Mouse (Mus musculus): ENCODE results near the gene Elf2.

GRCm38 (mm10) chr3:51378665-51378946 lies 38.1 kb upstream of the Elf2 start:
- TF ChIP-seq GATA1 (IDR thresholded peaks at IDR 0.05; ENCODE audit: low read depth, low read length): no peak
- no peak for TF ChIP-seq USF1 (IDR thresholded peaks at IDR 0.05; ENCODE audit: low read depth, low read length)
- no peak for TF ChIP-seq POLR2A (IDR thresholded peaks at IDR 0.05; ENCODE audit: control insufficient read depth in 1 of 2, insufficient read depth in 1 of 2, low read depth in 1 of 2, low read length in 2 of 2, poor library complexity in 1 of 2)
- no peak for TF ChIP-seq RCOR1 (IDR thresholded peaks at IDR 0.05; ENCODE audit: low read depth, low read length)
- no peak for TF ChIP-seq TBP (IDR thresholded peaks at IDR 0.05; ENCODE audit: low read depth, low read length)
- TF ChIP-seq ETS1 (IDR thresholded peaks at IDR 0.05; ENCODE audit: low read depth, low read length): no peak
- TF ChIP-seq CTCF (IDR thresholded peaks at IDR 0.05 in 2 of 3, conservative IDR thresholded peaks at IDR 0.05 in 1 of 3; ENCODE audit: control insufficient read depth in 1 of 3, insufficient read depth in 1 of 3, low read depth in 2 of 3, low read length in 3 of 3, poor library complexity in 1 of 3, severe bottlenecking in 1 of 3): no peak
